In the genomic region with DNA sequence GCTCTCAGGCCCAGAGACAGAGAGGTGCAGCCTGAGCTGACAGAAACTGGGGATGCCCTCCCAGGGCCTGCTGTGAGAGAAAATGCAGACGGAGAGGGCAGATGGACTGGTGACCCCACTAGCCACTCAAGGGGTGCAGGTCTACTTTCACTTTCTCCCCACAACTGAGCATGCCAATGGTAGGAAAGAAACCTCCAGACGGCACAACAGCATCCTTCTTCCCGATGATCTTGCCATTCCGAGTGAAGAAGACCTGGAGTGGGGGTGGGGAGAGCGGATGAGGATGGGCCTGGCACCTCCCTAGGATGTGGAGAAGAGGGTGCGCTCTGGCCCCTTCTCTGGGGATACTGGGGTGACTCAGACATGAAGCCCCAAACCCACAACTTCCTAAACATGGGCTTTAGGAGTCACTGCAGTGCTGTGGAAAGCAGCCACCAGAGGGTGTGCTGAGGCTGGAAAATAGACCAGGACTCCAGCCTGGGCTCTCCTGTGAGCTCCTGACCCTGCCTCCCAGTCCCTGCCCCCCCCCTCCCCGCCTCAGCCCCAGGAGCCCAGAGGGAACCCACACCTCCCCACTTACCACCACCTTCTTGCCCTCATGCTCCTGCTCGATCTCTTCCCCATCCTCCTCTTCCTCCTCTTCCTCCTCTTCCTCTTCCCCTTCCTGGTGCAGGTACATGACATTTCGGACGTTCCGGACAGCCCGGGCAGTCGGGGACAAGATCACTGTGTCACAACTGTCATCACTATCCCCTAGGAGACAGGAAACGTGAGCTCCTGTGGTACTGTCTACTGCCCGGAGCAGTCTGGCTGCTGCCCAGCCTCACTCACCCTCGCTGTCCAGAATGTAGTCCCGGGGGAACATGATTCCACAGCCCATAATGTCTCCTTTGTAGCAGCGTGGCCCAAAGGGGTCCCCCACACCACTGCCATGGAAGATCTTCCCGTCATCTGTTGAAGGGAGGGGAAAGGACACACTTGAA, we compare ENCODE assay signal across 8 mouse cellular contexts. TPM values are rescaled to one million over a fixed set of nuclear protein-coding genes. Genes with fewer than 3 reads are reported as not detected.
DNase-seq lines count a peak whose midpoint lies in the region; ATAC-seq and TF ChIP-seq lines count a peak whose summit lies in the region.

No protein-coding gene starts in this region.

- no peaks in the 10 kb centered on the region for H3K9me3 ChIP-seq in hindbrain, embryonic 13.5 days
- no peaks in the 10 kb centered on the region for H3K9me3 ChIP-seq in midbrain, embryonic 15.5 days

- no peak overlapping the region for H3K4me3 ChIP-seq in layer of hippocampus, adult 2 months
- no peak overlapping the region for H3K4me3 ChIP-seq in brown adipose tissue, adult 24 weeks (ENCODE audit: insufficient read depth, low read depth, low read length)
- H3K4me3 ChIP-seq in hindbrain, embryonic 13.5 days = no peak overlapping the region
- no peak overlapping the region for H3K4me3 ChIP-seq in midbrain, embryonic 15.5 days

- no peak overlapping the region for H3K27ac ChIP-seq in layer of hippocampus, adult 2 months
- H3K27ac ChIP-seq in brown adipose tissue, adult 24 weeks (replicated peaks; ENCODE audit: low read depth, low read length) = peak overlapping the region; percentile 31; the same call in 1 of the 2 replicates
- H3K27ac ChIP-seq in hindbrain, embryonic 13.5 days = peak overlapping the region; percentile 78
- H3K27ac ChIP-seq in midbrain, embryonic 15.5 days = peak overlapping the region; percentile 56

- H3K36me3 ChIP-seq in hindbrain, embryonic 13.5 days = peaks cover 77% of the 10 kb centered on the region
- H3K36me3 ChIP-seq in midbrain, embryonic 15.5 days (replicated peaks) = peaks cover 58% of the 10 kb centered on the region

- 77% methylated on average over 19 of the region's 19 CpGs for WGBS in hindbrain, embryonic 13.5 days
- WGBS in midbrain, embryonic 15.5 days = 80% methylated on average over 19 of the region's 19 CpGs

- H3K27me3 ChIP-seq in hindbrain, embryonic 13.5 days = no peaks in the 10 kb centered on the region
- H3K27me3 ChIP-seq in midbrain, embryonic 15.5 days (replicated peaks) = no peaks in the 10 kb centered on the region

- TF ChIP-seq CTCF in layer of hippocampus, adult 2 months (conservative IDR thresholded peaks at IDR 0.05) = peak; percentile 68

- no peak overlapping the region for H3K9ac ChIP-seq in hindbrain, embryonic 13.5 days
- H3K9ac ChIP-seq in midbrain, embryonic 15.5 days = no peak overlapping the region

- no peak for DNase-seq in layer of hippocampus, adult 2 months (ENCODE audit: low spot score in 2 of 2)
- no peak for DNase-seq in layer of hippocampus, postnatal 25 days (ENCODE audit: extremely low spot score in 1 of 2, low spot score in 1 of 2)
- no peak for DNase-seq in right cerebral cortex, adult 18-20 months
- no peak for DNase-seq in left cerebral cortex, postnatal 14 days (ENCODE audit: low spot score in 2 of 2)

- intact Hi-C loops in left cerebral cortex, postnatal 14 days (cut with DNase I) = no loop called here

- no peak overlapping the region for H3K4me2 ChIP-seq in hindbrain, embryonic 13.5 days
- H3K4me2 ChIP-seq in midbrain, embryonic 15.5 days = no peak overlapping the region

- ATAC-seq in hindbrain, embryonic 13.5 days (ENCODE audit: low FRiP score) = no peak
- no peak for ATAC-seq in midbrain, embryonic 15.5 days (replicated peaks)
- no peak for ATAC-seq in granulocyte monocyte progenitor cell, adult 5-6 weeks (replicated peaks; ENCODE audit: poor library complexity, severe bottlenecking)

- H3K4me1 ChIP-seq in brown adipose tissue, adult 24 weeks (ENCODE audit: control insufficient read depth, insufficient read depth, insufficient read length, low read length) = no peaks in the 10 kb centered on the region; the same call in 1 of the 2 replicates
- H3K4me1 ChIP-seq in hindbrain, embryonic 13.5 days (replicated peaks) = peaks cover 34% of the 10 kb centered on the region
- peaks cover 2% of the 10 kb centered on the region; the same call in 1 of the 2 replicates for H3K4me1 ChIP-seq in midbrain, embryonic 15.5 days

RNA-seq across cellular contexts. Expression of a gene that starts 17.5 kb away (rescaled TPM):
- total RNA-seq in layer of hippocampus, adult 2 months (2021) = 10 to 100 TPM; 18.4 to 25.0 TPM
- 10 to 100 TPM; 13.3 to 15.0 TPM for total RNA-seq in layer of hippocampus, postnatal 25 days (2021)
- polyA plus RNA-seq in brown adipose tissue, adult 24 weeks (2012; ENCODE audit: insufficient read depth, insufficient read length, missing spikeins) = 49.0 and 90.1 TPM in 2 replicates
- polyA plus RNA-seq in hindbrain, embryonic 13.5 days (2015; fragmentation: Nextera tagmentation; extraction: Ambion mirVana) = 8.3 and 9.3 TPM in 2 replicates
- 8.3 and 12.3 TPM in 2 replicates for polyA plus RNA-seq in midbrain, embryonic 15.5 days (2015; fragmentation: Nextera tagmentation; extraction: Ambion mirVana)
- total RNA-seq in granulocyte monocyte progenitor cell, adult 5-6 weeks (2014; fragmentation: Nextera tagmentation) = 0.17 TPM in 1 of 2 replicates, not detected in the other
- not detected in 2 replicates for total RNA-seq in granulocyte monocyte progenitor cell, adult 5-6 weeks (2017)
- 10 to 100 TPM; 14.4 to 18.5 TPM for total RNA-seq in left cerebral cortex, postnatal 14 days (2021)

RNA-seq across cellular contexts. Expression of a gene that starts 18.3 kb away (rescaled TPM):
- total RNA-seq in layer of hippocampus, adult 2 months (2021) = 100 to 1,000 TPM; 151 to 155 TPM
- total RNA-seq in layer of hippocampus, postnatal 25 days (2021) = 100 to 1,000 TPM; 149 to 154 TPM
- polyA plus RNA-seq in brown adipose tissue, adult 24 weeks (2012; ENCODE audit: insufficient read depth, insufficient read length, missing spikeins) = 8.6 and 12.8 TPM in 2 replicates
- 50.8 and 57.4 TPM in 2 replicates for polyA plus RNA-seq in hindbrain, embryonic 13.5 days (2015; fragmentation: Nextera tagmentation; extraction: Ambion mirVana)
- polyA plus RNA-seq in midbrain, embryonic 15.5 days (2015; fragmentation: Nextera tagmentation; extraction: Ambion mirVana) = 78.7 and 80.2 TPM in 2 replicates
- total RNA-seq in granulocyte monocyte progenitor cell, adult 5-6 weeks (2014; fragmentation: Nextera tagmentation) = 10.9 and 12.6 TPM in 2 replicates
- 13.2 and 24.2 TPM in 2 replicates for total RNA-seq in granulocyte monocyte progenitor cell, adult 5-6 weeks (2017)
- total RNA-seq in left cerebral cortex, postnatal 14 days (2021) = 100 to 1,000 TPM; 143 to 152 TPM

RNA-seq across cellular contexts. Expression of a gene that starts 26.4 kb away (rescaled TPM):
- total RNA-seq in layer of hippocampus, adult 2 months (2021) = 1 to 10 TPM; 6.9 to 7.7 TPM
- total RNA-seq in layer of hippocampus, postnatal 25 days (2021) = 10 to 100 TPM in 1 of 2 experiments, 1 to 10 TPM in 1; 8.0 to 11.1 TPM
- polyA plus RNA-seq in brown adipose tissue, adult 24 weeks (2012; ENCODE audit: insufficient read depth, insufficient read length, missing spikeins) = 30.2 and 52.1 TPM in 2 replicates
- 0.49 and 1.2 TPM in 2 replicates for polyA plus RNA-seq in hindbrain, embryonic 13.5 days (2015; fragmentation: Nextera tagmentation; extraction: Ambion mirVana)
- 2.6 and 4.3 TPM in 2 replicates for polyA plus RNA-seq in midbrain, embryonic 15.5 days (2015; fragmentation: Nextera tagmentation; extraction: Ambion mirVana)
- total RNA-seq in granulocyte monocyte progenitor cell, adult 5-6 weeks (2014; fragmentation: Nextera tagmentation) = not detected in 2 replicates
- total RNA-seq in granulocyte monocyte progenitor cell, adult 5-6 weeks (2017) = not detected in 2 replicates
- 10 to 100 TPM; 11.9 to 13.5 TPM for total RNA-seq in left cerebral cortex, postnatal 14 days (2021)

RNA-seq across cellular contexts. Expression of a gene that starts 32.6 kb away (rescaled TPM):
- total RNA-seq in layer of hippocampus, adult 2 months (2021) = not detected
- not detected for total RNA-seq in layer of hippocampus, postnatal 25 days (2021)
- polyA plus RNA-seq in brown adipose tissue, adult 24 weeks (2012; ENCODE audit: insufficient read depth, insufficient read length, missing spikeins) = not detected in 2 replicates
- 0.14 TPM in 1 of 2 replicates, not detected in the other for polyA plus RNA-seq in hindbrain, embryonic 13.5 days (2015; fragmentation: Nextera tagmentation; extraction: Ambion mirVana)
- polyA plus RNA-seq in midbrain, embryonic 15.5 days (2015; fragmentation: Nextera tagmentation; extraction: Ambion mirVana) = 0.15 TPM in 1 of 2 replicates, not detected in the other
- 0.85 and 0.97 TPM in 2 replicates for total RNA-seq in granulocyte monocyte progenitor cell, adult 5-6 weeks (2014; fragmentation: Nextera tagmentation)
- 0.15 and 0.56 TPM in 2 replicates for total RNA-seq in granulocyte monocyte progenitor cell, adult 5-6 weeks (2017)
- total RNA-seq in left cerebral cortex, postnatal 14 days (2021) = not detected

RNA-seq across cellular contexts. Expression of a gene that starts 44.2 kb away (rescaled TPM):
- total RNA-seq in layer of hippocampus, adult 2 months (2021) = 100 to 1,000 TPM; 196 to 199 TPM
- 100 to 1,000 TPM; 182 to 188 TPM for total RNA-seq in layer of hippocampus, postnatal 25 days (2021)
- 47.9 and 93.9 TPM in 2 replicates for polyA plus RNA-seq in brown adipose tissue, adult 24 weeks (2012; ENCODE audit: insufficient read depth, insufficient read length, missing spikeins)
- 82.3 and 82.9 TPM in 2 replicates for polyA plus RNA-seq in hindbrain, embryonic 13.5 days (2015; fragmentation: Nextera tagmentation; extraction: Ambion mirVana)
- 87.0 and 89.2 TPM in 2 replicates for polyA plus RNA-seq in midbrain, embryonic 15.5 days (2015; fragmentation: Nextera tagmentation; extraction: Ambion mirVana)
- total RNA-seq in granulocyte monocyte progenitor cell, adult 5-6 weeks (2014; fragmentation: Nextera tagmentation) = 244 and 264 TPM in 2 replicates
- total RNA-seq in granulocyte monocyte progenitor cell, adult 5-6 weeks (2017) = 450 TPM in 2 replicates
- total RNA-seq in left cerebral cortex, postnatal 14 days (2021) = 100 to 1,000 TPM; 167 to 168 TPM

Comparison
In these comparisons a context has a peak if more than half of its experiments do, and no peak if none do; other contexts are left out.
1. RNA of a gene that starts 17.5 kb away (total RNA-seq): 18.4 to 25.0 TPM in layer of hippocampus, adult 2 months, 14.4 to 18.5 TPM in left cerebral cortex, postnatal 14 days and 13.3 to 15.0 TPM in layer of hippocampus, postnatal 25 days; 0.17 TPM in granulocyte monocyte progenitor cell, adult 5-6 weeks; every median in the first group is over 10 times any median in the second.
2. RNA of a gene that starts 18.3 kb away (total RNA-seq): 151 to 155 TPM in layer of hippocampus, adult 2 months, 149 to 154 TPM in layer of hippocampus, postnatal 25 days and 143 to 152 TPM in left cerebral cortex, postnatal 14 days; 10.9 to 24.2 TPM in granulocyte monocyte progenitor cell, adult 5-6 weeks; every median in the first group is over 4 times any median in the second.
3. RNA of a gene that starts 26.4 kb away (total RNA-seq): 11.9 to 13.5 TPM in left cerebral cortex, postnatal 14 days, 8.0 to 11.1 TPM in layer of hippocampus, postnatal 25 days and 6.9 to 7.7 TPM in layer of hippocampus, adult 2 months; not detected in granulocyte monocyte progenitor cell, adult 5-6 weeks; every median in the first group is over 4 times any median in the second.